Mouse (Mus musculus) lung, embryonic 16.5 days (tissue): ENCODE measurements around the gene Tbc1d8. TPM values are rescaled to one million over a fixed set of nuclear protein-coding genes. Genes with fewer than 3 reads are reported as not detected.

Experiments
- ATAC-seq: fragments of 200-750 bp; cut with Nextera tagmentation; 2 replicates; pipeline ENCODE4 v1.8.0; 2017; ENCODE audit warnings: low read depth, mild to moderate bottlenecking, moderate library complexity
- H3K27ac ChIP-seq: fragments of 300-500 bp; sonication (generic); 2 replicates; pipeline ENCODE4 v1.5.1; 2014; ENCODE audit warnings: mild to moderate bottlenecking, control low read depth, low read length
- H3K27me3 ChIP-seq: fragments of 300-500 bp; sonication (generic); 2 replicates; pipeline ENCODE4 v1.6.1; 2014; ENCODE audit warnings: low read depth, low read length, mixed read lengths; ENCODE audit not compliant: control insufficient read depth, insufficient read depth
- H3K36me3 ChIP-seq: fragments of 300-500 bp; sonication (generic); 2 replicates; pipeline ENCODE4 v1.6.1; 2014; ENCODE audit warnings: low read length; ENCODE audit not compliant: control insufficient read depth, insufficient read depth
- H3K4me1 ChIP-seq: fragments of 300-500 bp; sonication (generic); replicated peaks from 2 replicates; pipeline ENCODE4 v1.6.1; 2014; ENCODE audit warnings: low read length, mixed read lengths; ENCODE audit not compliant: control insufficient read depth, insufficient read depth
- H3K4me2 ChIP-seq: fragments of 300-500 bp; sonication (generic); 2 replicates; pipeline ENCODE4 v1.6.1; 2014; ENCODE audit warnings: low read depth, low read length, control low read depth
- H3K4me3 ChIP-seq: fragments of 300-500 bp; sonication (generic); 2 replicates; pipeline ENCODE4 v1.5.1; 2014; ENCODE audit warnings: mild to moderate bottlenecking, low read length, control low read depth
- H3K9ac ChIP-seq: fragments of 300-500 bp; sonication (generic); 2 replicates; pipeline ENCODE4 v1.6.1; 2014; ENCODE audit warnings: low read length, control low read depth
- H3K9me3 ChIP-seq: fragments of 300-500 bp; sonication (generic); 2 replicates; pipeline ENCODE4 v1.6.1; 2016; ENCODE audit warnings: low read length; ENCODE audit not compliant: control insufficient read depth
- WGBS: fragments of 180-500 bp; shearing (Covaris S2); extraction: QIAGEN DNeasy Blood & Tissue Kit; methylation state at CpG from one replicate; pipeline ENCODE4 v1.1.7; 2014; 5-methylcytosine and 5-hydroxymethylcytosine counted together
- polyA plus RNA-seq: library from polyadenylated mRNA; unstranded; fragments of >200 nt; fragmentation: Nextera tagmentation; extraction: Ambion mirVana; gene quantifications from 2 replicates; pipeline ENCODE4 v1.2.1, GENCODE M21; 2015

Gene Tbc1d8
- polyA plus RNA-seq, 1 experiment from 2014 or later = 13.3 TPM

- peaks cover 7% of the 10 kb centered on the region; the same call in 1 of the 2 replicates for H3K4me1 ChIP-seq
- H3K9ac ChIP-seq = no peak overlapping the region
- no peak overlapping the region for H3K4me3 ChIP-seq
- ATAC-seq = no peak
- H3K4me2 ChIP-seq = no peak overlapping the region
- no peaks in the 10 kb centered on the region for H3K27me3 ChIP-seq
- no peak overlapping the region for H3K27ac ChIP-seq
- WGBS = 87% methylated on average over 13 of the region's 13 CpGs
- no peaks in the 10 kb centered on the region for H3K9me3 ChIP-seq
- H3K36me3 ChIP-seq = no peaks in the 10 kb centered on the region
Measured at GRCm38 (mm10) chr1:39466526-39466925, 12.0 kb downstream of the Tbc1d8 start.

GRCm38 (mm10) chr1:39464760-39465159, 13.8 kb downstream of the Tbc1d8 start:
- Histone ChIP-seq H3K9me3 (no peaks in the 10 kb centered on the region), H3K4me1 (peaks cover 3% of the 10 kb centered on the region; the same call in 1 of the 2 replicates), H3K9ac (no peak overlapping the region), H3K27me3 (no peaks in the 10 kb centered on the region), H3K4me2 (no peak overlapping the region), H3K4me3 (no peak overlapping the region), H3K27ac (no peak overlapping the region), H3K36me3 (no peaks in the 10 kb centered on the region)
- no peak for ATAC-seq
- 96% methylated on average over 3 of the region's 3 CpGs for WGBS

GRCm38 (mm10) chr1:39462937-39463444, 15.6 kb downstream of the Tbc1d8 start:
- Histone ChIP-seq H3K4me2 (no peak overlapping the region), H3K4me1 (peaks cover 8% of the 10 kb centered on the region; the same call in 1 of the 2 replicates), H3K27ac (no peak overlapping the region), H3K4me3 (no peak overlapping the region), H3K36me3 (no peaks in the 10 kb centered on the region), H3K9ac (no peak overlapping the region), H3K9me3 (no peaks in the 10 kb centered on the region), H3K27me3 (no peaks in the 10 kb centered on the region)
- WGBS = 84% methylated on average over 6 of the region's 6 CpGs
- ATAC-seq = no peak

- WGBS = 84% methylated on average over 13 of the region's 13 CpGs
- Histone ChIP-seq H3K4me1 (peaks cover 8% of the 10 kb centered on the region; the same call in 1 of the 2 replicates), H3K4me3 (no peak overlapping the region), H3K27ac (no peak overlapping the region), H3K36me3 (no peaks in the 10 kb centered on the region), H3K27me3 (no peaks in the 10 kb centered on the region), H3K9ac (no peak overlapping the region), H3K9me3 (no peaks in the 10 kb centered on the region), H3K4me2 (no peak overlapping the region)
- ATAC-seq = no peak
Measured at GRCm38 (mm10) chr1:39462036-39462435, 16.5 kb downstream of the Tbc1d8 start.

- 74% methylated on average over 5 of the region's 5 CpGs for WGBS
- Histone ChIP-seq H3K27ac (no peak overlapping the region), H3K27me3 (no peaks in the 10 kb centered on the region), H3K4me3 (no peak overlapping the region), H3K4me2 (no peak overlapping the region), H3K4me1 (peaks cover 13% of the 10 kb centered on the region; the same call in 1 of the 2 replicates), H3K36me3 (no peaks in the 10 kb centered on the region), H3K9me3 (no peaks in the 10 kb centered on the region), H3K9ac (no peak overlapping the region)
- no peak for ATAC-seq
Measured at GRCm38 (mm10) chr1:39460495-39460894, 18.1 kb downstream of the Tbc1d8 start.

GRCm38 (mm10) chr1:39457887-39458874, 20.4 kb downstream of the Tbc1d8 start:
- H3K36me3 ChIP-seq = no peaks in the 10 kb centered on the region
- 63% methylated on average over 13 of the region's 13 CpGs for WGBS
- peaks cover 13% of the 10 kb centered on the region; the same call in 1 of the 2 replicates for H3K4me1 ChIP-seq
- no peak overlapping the region for H3K4me2 ChIP-seq
- H3K27me3 ChIP-seq = no peaks in the 10 kb centered on the region
- H3K9ac ChIP-seq = no peak overlapping the region
- no peaks in the 10 kb centered on the region for H3K9me3 ChIP-seq
- peak overlapping the region; percentile 73 for H3K27ac ChIP-seq
- ATAC-seq = peak; percentile 81
- H3K4me3 ChIP-seq = no peak overlapping the region

- H3K4me3 ChIP-seq = no peak overlapping the region
- no peaks in the 10 kb centered on the region for H3K9me3 ChIP-seq
- H3K27me3 ChIP-seq = no peaks in the 10 kb centered on the region
- H3K4me1 ChIP-seq = peaks cover 13% of the 10 kb centered on the region; the same call in 1 of the 2 replicates
- 45% methylated on average over 5 of the region's 5 CpGs for WGBS
- no peaks in the 10 kb centered on the region for H3K36me3 ChIP-seq
- H3K27ac ChIP-seq = peak overlapping the region; percentile 60
- H3K4me2 ChIP-seq = no peak overlapping the region
- peak; percentile 68 for ATAC-seq
- H3K9ac ChIP-seq = no peak overlapping the region
Measured at GRCm38 (mm10) chr1:39456421-39456853, 22.1 kb downstream of the Tbc1d8 start.

- no peak for ATAC-seq
- Histone ChIP-seq H3K27ac (no peak overlapping the region), H3K4me1 (peaks cover 17% of the 10 kb centered on the region), H3K9ac (no peak overlapping the region), H3K9me3 (no peaks in the 10 kb centered on the region), H3K36me3 (no peaks in the 10 kb centered on the region), H3K27me3 (no peaks in the 10 kb centered on the region), H3K4me3 (no peak overlapping the region), H3K4me2 (no peak overlapping the region)
- 68% methylated on average over 23 of the region's 23 CpGs for WGBS
Measured at GRCm38 (mm10) chr1:39455350-39456023, 23.1 kb downstream of the Tbc1d8 start.

- H3K36me3 ChIP-seq = no peaks in the 10 kb centered on the region
- H3K27ac ChIP-seq = no peak overlapping the region
- no peak overlapping the region for H3K9ac ChIP-seq
- H3K4me1 ChIP-seq = peaks cover 22% of the 10 kb centered on the region
- 71% methylated on average over 4 of the region's 4 CpGs for WGBS
- H3K9me3 ChIP-seq = no peaks in the 10 kb centered on the region
- no peak overlapping the region for H3K4me3 ChIP-seq
- no peaks in the 10 kb centered on the region for H3K27me3 ChIP-seq
- no peak overlapping the region for H3K4me2 ChIP-seq
- no peak for ATAC-seq
Measured at GRCm38 (mm10) chr1:39454783-39455175, 23.8 kb downstream of the Tbc1d8 start.
